Mouse (Mus musculus): ENCODE data around the gene Zbtb48. TPM values are rescaled to one million over a fixed set of nuclear protein-coding genes. Genes with fewer than 3 reads are reported as not detected.
A peak's percentile ranks its signal among the peaks of the same experiment; 100 is the strongest.

Gene Zbtb48
- total and polyA plus RNA-seq, 2 experiments from 2014 or later: 8.9 to 20.6 TPM

- 34% methylated on average over 8 of the region's 9 CpGs for WGBS
Measured at GRCm38 (mm10) chr4:151983560-151983959, 43.9 kb downstream of the Zbtb48 start.

GRCm38 (mm10) chr4:151983043-151983442 is 44.4 kb downstream of the Zbtb48 start:
- 64% methylated on average over 17 of the region's 17 CpGs for WGBS
- no peak for TF ChIP-seq CTCF (IDR thresholded peaks at IDR 0.05)
- ATAC-seq (ENCODE audit: low FRiP score): no peak
- no peak for DNase-seq (ENCODE audit: low spot score)
- Histone ChIP-seq H3K27ac (ENCODE audit: low read depth, low read length) (no peak overlapping the region), H3K27me3 (ENCODE audit: insufficient read depth, low read length) (no peaks in the 10 kb centered on the region), H3K9ac (replicated peaks; ENCODE audit: low read length, poor library complexity, severe bottlenecking) (no peak overlapping the region), H3K36me3 (ENCODE audit: insufficient read depth, low read length) (peaks cover 13% of the 10 kb centered on the region), H3K4me3 (ENCODE audit: low read depth, low read length) (no peak overlapping the region), H3K9me3 (ENCODE audit: low read length) (no peaks in the 10 kb centered on the region), H3K4me1 (ENCODE audit: insufficient read depth, low read length) (peaks cover 4% of the 10 kb centered on the region; the same call in 1 of the 2 replicates), H3K4me2 (ENCODE audit: low read depth, low read length, poor library complexity, severe bottlenecking) (no peak overlapping the region)

More at GRCm38 (mm10) chr4:151983560-151983959, 43.9 kb downstream of the Zbtb48 start:
- DNase-seq (ENCODE audit: low spot score) (peak; percentile 49), ATAC-seq (ENCODE audit: low FRiP score) (no peak)
- Histone ChIP-seq H3K27me3 (ENCODE audit: insufficient read depth, low read length) (no peaks in the 10 kb centered on the region), H3K27ac (ENCODE audit: low read depth, low read length) (no peak overlapping the region), H3K9me3 (ENCODE audit: low read length) (no peaks in the 10 kb centered on the region), H3K4me3 (ENCODE audit: low read depth, low read length) (no peak overlapping the region), H3K36me3 (ENCODE audit: insufficient read depth, low read length) (peaks cover 13% of the 10 kb centered on the region), H3K9ac (replicated peaks; ENCODE audit: low read length, poor library complexity, severe bottlenecking) (no peak overlapping the region), H3K4me1 (ENCODE audit: insufficient read depth, low read length) (peaks cover 5% of the 10 kb centered on the region; the same call in 1 of the 2 replicates), H3K4me2 (ENCODE audit: low read depth, low read length, poor library complexity, severe bottlenecking) (no peak overlapping the region)
- TF ChIP-seq CTCF (IDR thresholded peaks at IDR 0.05): no peak

- ATAC-seq (ENCODE audit: low FRiP score) (peak; percentile 53), DNase-seq (ENCODE audit: low spot score) (peak; percentile 82)
- H3K9me3 ChIP-seq (ENCODE audit: low read length): no peaks in the 10 kb centered on the region
- H3K27ac ChIP-seq (ENCODE audit: low read depth, low read length): peak overlapping the region; percentile 32; the same call in 1 of the 2 replicates
- H3K27me3 ChIP-seq (ENCODE audit: insufficient read depth, low read length): no peaks in the 10 kb centered on the region
- H3K4me1 ChIP-seq (ENCODE audit: insufficient read depth, low read length): no peaks in the 10 kb centered on the region
- peak; percentile 99 for TF ChIP-seq CTCF (IDR thresholded peaks at IDR 0.05)
- no peak overlapping the region for H3K9ac ChIP-seq (replicated peaks; ENCODE audit: low read length, poor library complexity, severe bottlenecking)
- peaks cover 19% of the 10 kb centered on the region for H3K36me3 ChIP-seq (ENCODE audit: insufficient read depth, low read length)
- WGBS: 6% methylated on average over 5 of the region's 5 CpGs
- H3K4me3 ChIP-seq (ENCODE audit: low read depth, low read length): no peak overlapping the region
- no peak overlapping the region for H3K4me2 ChIP-seq (ENCODE audit: low read depth, low read length, poor library complexity, severe bottlenecking)
Measured at GRCm38 (mm10) chr4:151981363-151981762, 46.1 kb downstream of the Zbtb48 start.

GRCm38 (mm10) chr4:151980699-151981098 is 46.8 kb downstream of the Zbtb48 start:
- Histone ChIP-seq H3K9me3 (ENCODE audit: low read length) (no peaks in the 10 kb centered on the region), H3K4me2 (ENCODE audit: low read depth, low read length, poor library complexity, severe bottlenecking) (no peak overlapping the region), H3K4me3 (ENCODE audit: low read depth, low read length) (no peak overlapping the region), H3K36me3 (ENCODE audit: insufficient read depth, low read length) (peaks cover 19% of the 10 kb centered on the region), H3K4me1 (ENCODE audit: insufficient read depth, low read length) (no peaks in the 10 kb centered on the region), H3K27ac (ENCODE audit: low read depth, low read length) (no peak overlapping the region), H3K27me3 (ENCODE audit: insufficient read depth, low read length) (no peaks in the 10 kb centered on the region), H3K9ac (replicated peaks; ENCODE audit: low read length, poor library complexity, severe bottlenecking) (no peak overlapping the region)
- TF ChIP-seq CTCF (IDR thresholded peaks at IDR 0.05): peak; percentile 61
- DNase-seq (ENCODE audit: low spot score) (peak; percentile 34), ATAC-seq (ENCODE audit: low FRiP score) (no peak)
- 79% methylated on average over 8 of the region's 8 CpGs for WGBS

- Histone ChIP-seq H3K9me3 (ENCODE audit: low read length) (no peaks in the 10 kb centered on the region), H3K9ac (replicated peaks; ENCODE audit: low read length, poor library complexity, severe bottlenecking) (no peak overlapping the region), H3K36me3 (ENCODE audit: insufficient read depth, low read length) (peaks cover 30% of the 10 kb centered on the region), H3K4me1 (ENCODE audit: insufficient read depth, low read length) (no peaks in the 10 kb centered on the region), H3K27ac (ENCODE audit: low read depth, low read length) (0 out of 2 replicates have a peak overlapping the region, but pooled peaks have one; percentile 52), H3K4me3 (ENCODE audit: low read depth, low read length) (no peak overlapping the region), H3K4me2 (ENCODE audit: low read depth, low read length, poor library complexity, severe bottlenecking) (no peak overlapping the region), H3K27me3 (ENCODE audit: insufficient read depth, low read length) (no peaks in the 10 kb centered on the region)
- peak; percentile 28; the same call in 1 of the 2 replicates for ATAC-seq (ENCODE audit: low FRiP score)
- TF ChIP-seq CTCF (IDR thresholded peaks at IDR 0.05): peak; percentile 94
- DNase-seq (ENCODE audit: low spot score): peak; percentile 86
- WGBS: 35% methylated on average over 10 of the region's 10 CpGs
Measured at GRCm38 (mm10) chr4:151977748-151978147, 49.7 kb downstream of the Zbtb48 start.

- 95% methylated on average over 3 of the region's 3 CpGs for WGBS
- no peak overlapping the region for H3K4me2 ChIP-seq (ENCODE audit: low read depth, low read length, poor library complexity, severe bottlenecking)
- H3K27me3 ChIP-seq (ENCODE audit: insufficient read depth, low read length): no peaks in the 10 kb centered on the region
- no peaks in the 10 kb centered on the region for H3K4me1 ChIP-seq (ENCODE audit: insufficient read depth, low read length)
- no peak overlapping the region for H3K9ac ChIP-seq (replicated peaks; ENCODE audit: low read length, poor library complexity, severe bottlenecking)
- no peaks in the 10 kb centered on the region for H3K9me3 ChIP-seq (ENCODE audit: low read length)
- H3K4me3 ChIP-seq (ENCODE audit: low read depth, low read length): no peak overlapping the region
- H3K36me3 ChIP-seq (ENCODE audit: insufficient read depth, low read length): peaks cover 26% of the 10 kb centered on the region
- no peak for ATAC-seq (ENCODE audit: low FRiP score)
- DNase-seq (ENCODE audit: low spot score): peak; percentile 52
- H3K27ac ChIP-seq (ENCODE audit: low read depth, low read length): no peak overlapping the region
- peak; percentile 77 for TF ChIP-seq CTCF (IDR thresholded peaks at IDR 0.05)
Measured at GRCm38 (mm10) chr4:151975441-151975840, 52.0 kb downstream of the Zbtb48 start.
